Mouse (Mus musculus) MEL (cell line): Measurements from ENCODE around the gene Tbc1d14. TPM values are rescaled to one million over a fixed set of nuclear protein-coding genes. Genes with fewer than 3 reads are reported as not detected.
A peak's percentile ranks its signal among the peaks of the same experiment; 100 is the strongest.

Experiments used
- DNase-seq: peaks from one replicate; pipeline ENCODE4 v3.0.0; 2011; ENCODE audit warnings: low read depth, low spot score
- H3K27ac ChIP-seq: 2 replicates; pipeline ENCODE4 v1.5.1; 2012; ENCODE audit warnings: low read depth, mild to moderate bottlenecking, control low read depth, low read length, moderate library complexity; ENCODE audit not compliant: control insufficient read depth
- H3K27me3 ChIP-seq, 2 experiments: fragments of 150-350 bp in 1 of 2; sonication (generic) in 1 of 2; 2 replicates each; pipeline ENCODE4 v1.6.1; 2012; ENCODE audit warnings: low read length in 2 of 2, mild to moderate bottlenecking in 2 of 2, improper control_type of control experiment in 1 of 2, moderate library complexity in 1 of 2; ENCODE audit not compliant: insufficient read depth in 2 of 2, control insufficient read depth in 1 of 2
- H3K36me3 ChIP-seq, 2 experiments: 2 replicates each; pipeline ENCODE4 v1.6.1; 2012 to 2014; ENCODE audit warnings: low read length in 2 of 2, improper control_type of control experiment in 1 of 2, inconsistent platforms in 1 of 2, mild to moderate bottlenecking in 1 of 2; ENCODE audit not compliant: insufficient read depth in 2 of 2, control insufficient read depth in 1 of 2
- H3K4me1 ChIP-seq, 2 experiments: fragments of 150-350 bp in 1 of 2; sonication (generic) in 1 of 2; 2 replicates each; pipeline ENCODE4 v1.6.1; 2012; ENCODE audit warnings: low read length in 2 of 2, improper control_type of control experiment in 1 of 2, mild to moderate bottlenecking in 1 of 2; ENCODE audit not compliant: insufficient read depth in 2 of 2, control insufficient read depth in 1 of 2
- H3K4me3 ChIP-seq, 2 experiments: fragments of 150-350 bp in 1 of 2; sonication (generic) in 1 of 2; 2 replicates each; pipeline ENCODE4 v1.5.1; 2012; ENCODE audit warnings: low read depth in 2 of 2, low read length in 2 of 2, mild to moderate bottlenecking in 2 of 2, moderate library complexity in 2 of 2, control low read depth in 1 of 2, improper control_type of control experiment in 1 of 2; ENCODE audit not compliant: control insufficient read depth in 1 of 2, insufficient read depth in 1 of 2
- H3K79me2 ChIP-seq: 2 replicates; pipeline ENCODE4 v1.6.1; 2012; ENCODE audit warnings: mild to moderate bottlenecking, low read length, moderate library complexity; ENCODE audit not compliant: control insufficient read depth, poor library complexity, insufficient read depth
- H3K9ac ChIP-seq: 2 replicates; pipeline ENCODE4 v1.6.1; 2012; ENCODE audit warnings: low read depth, mild to moderate bottlenecking, control low read depth, low read length, moderate library complexity; ENCODE audit not compliant: control insufficient read depth, poor library complexity, severe bottlenecking
- H3K9me3 ChIP-seq: fragments of 150-350 bp; sonication (generic); replicated peaks from 2 replicates; pipeline ENCODE4 v1.6.1; 2012; ENCODE audit warnings: mild to moderate bottlenecking, low read length, improper control_type of control experiment, moderate library complexity; ENCODE audit not compliant: insufficient read depth
- BHLHE40 ChIP-seq: IDR thresholded peaks from 2 replicates; pipeline ENCODE4 v1.6.1; 2012; ENCODE audit warnings: low read depth, mild to moderate bottlenecking, inconsistent platforms, low read length, improper control_type of control experiment, borderline replicate concordance
- E2F4 ChIP-seq: IDR thresholded peaks from 2 replicates; pipeline ENCODE4 v1.6.1; 2011; ENCODE audit warnings: low read depth, low read length, improper control_type of control experiment, borderline replicate concordance
- ELF1 ChIP-seq: IDR thresholded peaks from 2 replicates; pipeline ENCODE4 v1.6.1; 2014; ENCODE audit warnings: low read depth, mild to moderate bottlenecking, inconsistent platforms, low read length, improper control_type of control experiment, moderate library complexity
- EP300 ChIP-seq, 2 experiments: IDR thresholded peaks; 2 replicates each; pipeline ENCODE4 v1.6.1; 2011; ENCODE audit warnings: improper control_type of control experiment in 2 of 2, low read length in 2 of 2, low read depth in 1 of 2, mild to moderate bottlenecking in 1 of 2
- ETS1 ChIP-seq: IDR thresholded peaks from 2 replicates; pipeline ENCODE4 v1.6.1; 2012; ENCODE audit warnings: low read depth, mild to moderate bottlenecking, inconsistent platforms, low read length, improper control_type of control experiment, moderate library complexity
- GABPA ChIP-seq: IDR thresholded peaks from 2 replicates; pipeline ENCODE4 v1.6.1; 2012; ENCODE audit warnings: low read depth, mild to moderate bottlenecking, inconsistent platforms, low read length, improper control_type of control experiment, moderate library complexity
- GATA1 ChIP-seq: IDR thresholded peaks from 2 replicates; pipeline ENCODE4 v1.6.1; 2011; ENCODE audit warnings: low read depth, low read length, improper control_type of control experiment
- JUND ChIP-seq: IDR thresholded peaks from 2 replicates; pipeline ENCODE4 v1.6.1; 2011; ENCODE audit warnings: low read depth, mild to moderate bottlenecking, improper control_type of control experiment, low read length
- KAT2A ChIP-seq: conservative IDR thresholded peaks from 2 replicates; pipeline ENCODE4 v1.6.1; 2012; ENCODE audit warnings: low read depth, low read length, improper control_type of control experiment, inconsistent platforms
- MAX ChIP-seq: IDR thresholded peaks from 2 replicates; pipeline ENCODE4 v1.6.1; 2011; ENCODE audit warnings: low read length, improper control_type of control experiment
- MEF2A ChIP-seq: IDR thresholded peaks from 2 replicates; pipeline ENCODE4 v1.6.1; 2014; ENCODE audit warnings: low read depth, mild to moderate bottlenecking, inconsistent platforms, low read length, improper control_type of control experiment; ENCODE audit not compliant: poor library complexity, insufficient replicate concordance, severe bottlenecking; ENCODE audit errors: extremely low read depth
- MYB ChIP-seq: IDR thresholded peaks from 2 replicates; pipeline ENCODE4 v1.6.1; 2011; ENCODE audit warnings: mild to moderate bottlenecking, low read depth, low read length, improper control_type of control experiment
- NELFE ChIP-seq: IDR thresholded peaks from 2 replicates; pipeline ENCODE4 v1.6.1; 2011; ENCODE audit warnings: low read depth, low read length, improper control_type of control experiment
- NRF1 ChIP-seq: IDR thresholded peaks from 2 replicates; pipeline ENCODE4 v1.6.1; 2014; ENCODE audit warnings: low read depth, mild to moderate bottlenecking, inconsistent platforms, low read length, improper control_type of control experiment, moderate library complexity; ENCODE audit not compliant: poor library complexity, insufficient read depth, severe bottlenecking
- POLR2A ChIP-seq, 2 experiments: IDR thresholded peaks; 2 replicates each; pipeline ENCODE4 v1.6.1; 2011 to 2012; ENCODE audit warnings: low read length in 2 of 2, mild to moderate bottlenecking in 2 of 2, control low read depth in 1 of 2, improper control_type of control experiment in 1 of 2, low read depth in 1 of 2, moderate library complexity in 1 of 2; ENCODE audit not compliant: control insufficient read depth in 1 of 2, insufficient read depth in 1 of 2, poor library complexity in 1 of 2
- POLR2AphosphoS2 ChIP-seq: IDR thresholded peaks from 2 replicates; pipeline ENCODE4 v1.6.1; 2011; ENCODE audit warnings: low read length, improper control_type of control experiment
- POLR2AphosphoS5 ChIP-seq: IDR thresholded peaks from 2 replicates; pipeline ENCODE4 v1.6.1; 2012; ENCODE audit warnings: low read depth, borderline replicate concordance, mild to moderate bottlenecking, inconsistent platforms, low read length, moderate library complexity, mixed read lengths
- SIN3A ChIP-seq: IDR thresholded peaks from 2 replicates; pipeline ENCODE4 v1.6.1; 2012; ENCODE audit warnings: low read length, improper control_type of control experiment, inconsistent platforms
- SMC3 ChIP-seq: IDR thresholded peaks from 2 replicates; pipeline ENCODE4 v1.6.1; 2011; ENCODE audit warnings: low read depth, low read length, improper control_type of control experiment
- TAL1 ChIP-seq: IDR thresholded peaks from 2 replicates; pipeline ENCODE4 v1.6.1; 2012; ENCODE audit warnings: mild to moderate bottlenecking, inconsistent platforms, low read length, moderate library complexity, mixed read lengths
- TBP ChIP-seq: IDR thresholded peaks from 2 replicates; pipeline ENCODE4 v1.8.0; 2011; ENCODE audit warnings: low read depth, low read length, improper control_type of control experiment
- TCF12 ChIP-seq: IDR thresholded peaks from 2 replicates; pipeline ENCODE4 v1.6.1; 2014; ENCODE audit warnings: low read depth, mild to moderate bottlenecking, inconsistent platforms, low read length, improper control_type of control experiment, moderate library complexity
- UBTF ChIP-seq: IDR thresholded peaks from 2 replicates; pipeline ENCODE4 v1.6.1; 2012; ENCODE audit warnings: low read depth, mild to moderate bottlenecking, inconsistent platforms, low read length, improper control_type of control experiment, moderate library complexity, borderline replicate concordance; ENCODE audit not compliant: insufficient read depth
- polyA plus RNA-seq, 2 experiments: library from polyadenylated mRNA; stranded (reverse) in 1 of 2; unstranded in 1 of 2; fragments of >175 nt in 1 of 2; fragments of >200 nt in 1 of 2; gene quantifications; 2 replicates each; pipeline versions ENCODE4 v1.2.1 to v1.2.4; 2012; ENCODE audit warnings: low replicate concordance in 2 of 2, low read depth in 1 of 2; ENCODE audit not compliant: insufficient read length in 2 of 2, insufficient read depth in 1 of 2, missing spikeins in 1 of 2
- total RNA-seq: library from RNA; depleted of rRNA; stranded (reverse); fragments of 300-350 nt; gene quantifications from 2 replicates; pipeline ENCODE4 v1.2.3, GENCODE M21; 2012

The Tbc1d14 gene
- total and polyA plus RNA-seq, 3 experiments = 7.3 to 35.6 TPM; not detected in 1

- TF ChIP-seq UBTF (no peak), ELF1 (no peak), JUND (no peak), EP300 (IDR thresholded peaks at IDR 0.05; ENCODE audit: low read depth in 1 of 2, low read length in 2 of 2) (peak; percentile 74 to 88), TCF12 (peak; percentile 82), NELFE (no peak), GATA1 (peak; percentile 86), TBP (0 out of 2 replicates have a peak, but pooled peaks have one; percentile 35), NRF1 (no peak), TAL1 (peak; percentile 81), E2F4 (no peak), MYB (no peak), MAX (no peak), BHLHE40 (no peak), POLR2AphosphoS5 (no peak), MEF2A (no peak), ETS1 (peak; percentile 41; the same call in 1 of the 2 replicates), POLR2AphosphoS2 (no peak), SIN3A (peak; percentile 15; the same call in 1 of the 2 replicates), KAT2A (no peak), GABPA (no peak), SMC3 (no peak), POLR2A (IDR thresholded peaks at IDR 0.05; ENCODE audit: control insufficient read depth in 1 of 2, insufficient read depth in 1 of 2, low read depth in 1 of 2, low read length in 2 of 2, poor library complexity in 1 of 2) (no peak; a peak in 1 of 4 replicates)
- H3K36me3 ChIP-seq = peaks cover 0 to 18% of the 10 kb centered on the region in 2 experiments; a peak in 2 of 4 replicates
- no peak overlapping the region for H3K4me3 ChIP-seq
- H3K79me2 ChIP-seq = no peaks in the 10 kb centered on the region
- no peaks in the 10 kb centered on the region for H3K9me3 ChIP-seq
- peaks cover 5 to 15% of the 10 kb centered on the region in 2 experiments for H3K4me1 ChIP-seq
- H3K27ac ChIP-seq = peak overlapping the region; percentile 8; the same call in 1 of the 2 replicates
- DNase-seq = peak; percentile 91
- H3K27me3 ChIP-seq = no peaks in the 10 kb centered on the region
- no peak overlapping the region for H3K9ac ChIP-seq
Measured at GRCm38 (mm10) chr5:36573354-36573753, 19.7 kb downstream of the Tbc1d14 start.
